Mouse (Mus musculus) ovary, postnatal 36 days (tissue): ENCODE results near the gene Shank3.

Source experiments
- DNase-seq: peaks from one replicate; pipeline ENCODE4 v3.0.0; 2022; ENCODE audit warnings: low spot score, mixed read lengths

The Shank3 gene

GRCm38 (mm10) chr15:89524611-89525415 is 25.4 kb downstream of the Shank3 start:
- no peak for DNase-seq

GRCm38 (mm10) chr15:89525464-89525863 is 26.0 kb downstream of the Shank3 start:
- no peak for DNase-seq

DNA sequence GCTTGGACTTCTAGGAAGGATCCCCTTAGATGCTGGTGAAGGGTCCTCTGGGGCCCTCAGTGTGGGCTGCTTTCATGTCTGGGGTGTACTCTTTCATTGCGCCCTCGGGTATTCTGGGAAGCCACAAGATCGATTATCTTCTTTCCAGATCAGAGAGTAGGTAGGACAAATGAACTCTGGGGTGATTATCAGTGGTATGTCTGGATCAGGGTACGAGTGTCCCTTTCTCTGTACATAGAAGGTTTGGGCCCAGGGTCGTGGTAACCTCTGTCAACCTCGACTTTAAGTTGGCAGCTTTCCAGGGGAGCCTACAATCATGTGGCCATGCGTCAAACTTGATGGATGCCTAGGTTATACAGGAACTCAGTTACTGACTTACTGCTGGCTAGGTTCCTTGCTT is 26.5 kb downstream of the Shank3 start:
- DNase-seq, result no peak

DNA sequence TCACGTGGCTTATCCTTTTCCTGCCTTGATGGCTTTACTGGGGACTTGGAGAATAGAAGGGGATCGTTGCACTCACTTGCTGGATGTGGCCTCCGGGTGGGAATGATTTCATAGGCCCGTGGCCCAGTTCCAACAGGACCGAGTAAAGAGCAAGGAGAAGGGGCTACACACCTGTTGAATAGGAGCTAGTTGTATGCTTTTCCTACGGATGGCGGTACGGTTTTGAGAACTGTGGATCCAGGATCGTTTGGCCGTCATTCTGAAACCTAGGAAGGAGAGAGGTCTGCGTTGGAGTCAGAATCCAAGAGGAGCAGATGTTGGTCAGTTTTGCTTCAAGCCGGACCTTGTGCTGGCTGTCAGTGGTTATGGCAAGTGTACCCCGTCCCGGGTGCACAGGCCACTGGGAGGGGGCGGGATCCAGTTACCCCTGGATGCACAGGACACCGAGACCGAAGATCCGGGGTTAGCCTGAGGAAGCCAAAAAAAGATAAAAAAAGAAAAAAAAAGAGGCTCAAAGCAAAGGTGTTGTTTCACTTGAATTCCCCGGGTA is 27.4 kb downstream of the Shank3 start:
- DNase-seq, result no peak

DNA sequence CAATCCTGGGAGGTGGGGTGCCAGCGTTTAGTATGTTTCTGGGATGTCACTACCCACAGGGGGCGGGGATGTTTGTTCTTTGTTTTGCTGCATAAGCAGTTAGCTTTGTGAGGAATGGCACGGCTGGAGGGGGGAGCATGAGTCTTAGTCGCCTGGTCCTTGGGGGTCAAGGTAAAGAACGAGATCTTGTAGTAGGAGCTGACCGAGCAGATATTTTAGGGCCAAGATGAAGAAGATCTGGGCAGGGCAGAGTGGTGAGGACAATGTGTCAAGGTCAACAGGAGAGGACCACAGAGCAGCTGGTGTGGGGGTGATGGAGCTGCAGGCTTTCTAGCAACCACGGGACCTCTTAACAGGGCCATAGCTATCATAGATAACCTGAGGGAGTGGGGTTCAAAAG is 28.0 kb downstream of the Shank3 start:
- DNase-seq, result no peak

DNA sequence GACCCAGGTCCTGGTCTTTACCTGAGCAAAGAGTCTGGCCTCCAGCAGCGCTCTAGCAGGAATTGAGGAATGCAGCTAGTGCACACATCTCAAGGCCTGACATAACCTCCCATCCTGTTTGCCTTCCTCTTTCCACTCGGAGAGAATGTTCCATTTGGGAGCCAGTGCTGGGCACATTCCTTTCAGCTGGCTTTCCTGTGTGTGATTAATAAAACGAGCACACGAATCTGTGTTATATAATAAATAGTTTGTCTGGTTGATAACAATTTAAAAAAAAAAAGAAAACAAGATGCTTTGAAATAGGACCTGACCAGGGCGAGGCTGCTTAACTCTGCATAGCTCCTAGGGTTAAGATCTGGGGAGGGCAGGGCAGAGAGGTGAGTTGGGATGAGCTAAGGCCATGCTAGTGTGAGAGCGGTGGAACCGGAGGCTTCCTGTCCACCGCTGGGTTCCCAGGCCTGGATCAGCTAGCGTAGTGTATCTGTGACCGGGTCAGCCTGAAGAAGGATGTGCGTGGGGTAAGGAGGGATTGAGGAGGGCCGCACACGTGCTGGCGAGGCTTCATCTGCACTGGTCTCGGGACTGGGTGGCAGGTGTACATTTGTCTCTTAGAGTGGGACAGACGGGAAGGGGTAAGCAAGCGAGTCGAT is 28.9 kb downstream of the Shank3 start:
- no peak for DNase-seq

DNA sequence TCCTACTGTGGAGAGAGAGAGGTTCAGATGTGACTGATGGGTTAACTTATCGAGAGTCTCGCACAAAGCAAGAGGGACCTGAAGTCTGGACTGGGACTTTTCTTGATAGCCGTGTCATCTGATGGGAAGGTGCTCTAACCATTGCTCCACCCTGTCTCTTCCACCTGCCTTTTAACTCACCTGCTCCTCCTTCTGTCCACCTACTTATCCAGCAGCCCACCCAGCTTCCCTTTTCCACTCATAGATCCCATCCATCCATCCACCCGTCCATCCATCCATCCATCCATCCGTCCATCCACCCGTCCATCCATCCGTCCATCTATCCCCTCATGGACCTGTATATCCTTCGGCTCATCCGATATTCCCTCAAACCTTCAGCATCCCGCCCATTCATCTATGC is 29.5 kb downstream of the Shank3 start:
- DNase-seq, result no peak

DNA sequence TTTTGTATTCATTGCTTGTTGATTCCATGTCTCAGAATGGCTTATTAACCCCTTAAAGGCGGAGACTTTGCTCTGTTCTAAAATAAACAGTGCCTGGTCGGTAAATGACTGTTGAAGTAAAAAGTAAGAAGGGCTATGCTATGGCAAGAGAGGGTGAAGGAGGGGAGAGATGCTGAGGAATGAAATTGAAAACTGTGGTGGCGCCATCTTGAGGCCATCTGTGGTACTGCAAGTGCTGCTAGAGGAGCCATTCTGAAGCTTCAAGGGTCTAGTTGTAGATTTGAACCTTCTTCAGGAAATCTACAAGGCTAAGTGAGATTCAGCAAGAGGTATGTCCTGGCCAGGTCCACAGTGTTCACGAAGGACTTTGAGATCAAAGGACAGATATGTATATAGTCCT is 30.9 kb downstream of the Shank3 start:
- peak; percentile 36 for DNase-seq

DNA sequence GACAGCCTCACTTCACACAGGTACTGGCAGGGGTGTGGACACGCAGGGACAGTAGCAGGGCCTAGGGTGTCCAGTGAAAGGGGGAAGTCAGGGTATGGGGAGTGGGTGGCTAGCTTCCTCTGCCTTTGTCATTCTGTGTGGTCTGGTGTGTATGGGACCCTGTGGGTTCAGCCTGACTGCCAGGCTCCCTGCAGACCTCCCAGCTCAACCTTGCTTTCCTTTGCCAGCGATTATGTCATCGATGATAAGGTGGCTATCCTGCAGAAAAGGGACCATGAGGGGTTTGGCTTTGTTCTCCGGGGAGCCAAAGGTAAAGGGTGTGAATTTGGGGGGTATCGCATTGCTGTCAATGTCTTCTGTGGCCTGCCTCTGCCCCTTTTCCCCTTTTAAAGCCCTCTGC is 32.0 kb downstream of the Shank3 start:
- DNase-seq, result no peak

- DNase-seq, result no peak
Measured at GRCm38 (mm10) chr15:89532026-89532923, 32.9 kb downstream of the Shank3 start.

DNA sequence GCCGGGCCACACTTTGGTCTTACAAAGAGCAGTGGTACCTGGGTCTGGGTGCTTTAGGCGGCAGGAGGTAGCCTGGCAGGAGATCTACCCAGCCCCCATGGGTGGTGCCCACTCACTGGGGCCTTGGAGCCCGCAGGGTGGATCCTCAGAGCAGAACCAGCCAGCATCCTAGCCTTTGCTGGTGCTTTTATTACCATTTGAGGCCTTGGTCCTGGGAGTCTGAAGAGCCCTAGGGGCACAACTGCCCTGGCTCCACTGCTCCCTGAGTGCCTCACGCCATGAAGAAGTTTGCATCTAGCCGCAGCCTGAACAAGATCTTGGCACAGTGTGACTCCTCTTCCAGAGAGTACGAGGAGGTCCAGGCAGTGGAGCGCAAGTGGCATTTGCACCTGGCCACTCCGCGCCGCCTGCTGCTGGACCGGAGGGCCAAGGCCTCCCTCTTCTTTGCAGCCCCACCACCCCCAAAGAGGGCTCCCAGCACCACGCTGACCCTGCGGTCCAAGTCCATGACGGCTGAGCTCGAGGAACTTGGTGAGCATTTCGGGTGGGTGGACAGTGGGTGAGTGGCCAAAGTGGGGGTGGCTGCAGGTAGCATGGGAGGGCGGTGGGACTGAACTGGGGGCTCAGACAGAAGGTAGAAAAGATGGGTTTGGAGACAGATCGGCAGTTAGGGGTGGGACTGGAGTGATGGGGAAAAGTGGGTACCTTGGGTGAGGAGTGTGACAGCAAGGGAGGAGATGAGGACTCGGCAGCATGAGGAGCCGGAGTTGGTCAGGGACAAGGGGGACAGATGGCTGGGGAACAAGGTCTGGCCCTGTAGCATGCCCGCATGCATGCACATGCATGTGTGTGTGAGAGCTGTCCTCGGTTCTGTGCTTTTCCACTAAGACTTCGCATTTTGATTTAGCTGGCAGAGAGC is 33.8 kb downstream of the Shank3 start:
- DNase-seq, result no peak

DNA sequence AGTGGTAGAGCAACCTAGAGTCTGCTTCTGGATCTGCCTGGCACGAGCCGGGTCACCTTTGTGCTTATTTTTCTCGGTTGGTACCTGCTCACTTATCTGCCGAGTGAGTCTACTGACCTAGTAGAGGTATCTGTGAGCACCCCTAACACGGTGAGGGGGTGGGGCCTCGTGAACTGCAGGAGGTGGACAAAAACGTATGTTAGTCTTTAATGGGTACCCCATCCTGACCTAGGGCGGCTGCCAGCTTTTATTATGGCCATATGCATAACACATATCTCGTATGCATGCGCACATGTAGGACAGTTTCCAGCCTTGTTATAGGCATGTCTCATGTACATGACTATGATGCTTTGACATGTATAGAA is 34.4 kb downstream of the Shank3 start:
- no peak for DNase-seq

GRCm38 (mm10) chr15:89544171-89544570 is 44.7 kb downstream of the Shank3 start:
- no peak for DNase-seq

- no peak for DNase-seq
Measured at GRCm38 (mm10) chr15:89547321-89547720, 47.9 kb downstream of the Shank3 start.

GRCm38 (mm10) chr15:89547824-89548601 is 48.6 kb downstream of the Shank3 start:
- peak; percentile 14 for DNase-seq

GRCm38 (mm10) chr15:89548837-89549236 is 49.4 kb downstream of the Shank3 start:
- peak; percentile 22 for DNase-seq

DNA sequence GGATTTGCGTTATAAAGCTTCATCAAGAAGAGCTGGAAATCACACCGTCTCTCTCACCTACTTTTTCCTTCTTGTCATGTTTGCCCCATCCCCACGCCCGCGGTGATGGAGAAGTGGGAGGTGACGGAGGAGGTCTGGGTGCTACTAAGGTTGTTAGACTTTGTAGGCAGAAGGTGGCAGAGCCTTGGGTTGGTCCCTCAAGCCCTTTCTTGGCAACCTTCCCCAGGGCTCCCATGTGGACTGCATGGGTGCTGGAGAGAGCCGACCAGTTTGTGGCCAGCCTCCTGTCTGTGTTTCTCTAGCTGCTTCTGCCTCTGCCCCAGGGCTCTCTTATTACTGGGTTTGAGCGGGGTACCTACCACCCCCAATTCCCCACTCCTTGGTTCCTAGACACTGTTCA is 51.1 kb downstream of the Shank3 start:
- no peak for DNase-seq

GRCm38 (mm10) chr15:89551733-89552132 is 52.3 kb downstream of the Shank3 start:
- no peak for DNase-seq

GRCm38 (mm10) chr15:89555591-89555990 is 56.2 kb downstream of the Shank3 start:
- DNase-seq, result no peak

GRCm38 (mm10) chr15:89556401-89557178 is 57.2 kb downstream of the Shank3 start:
- no peak for DNase-seq
